Mouse (Mus musculus) forebrain, embryonic 14.5 days (tissue): ENCODE measurements around the gene Fam83f. TPM values are rescaled to one million over a fixed set of nuclear protein-coding genes. Genes with fewer than 3 reads are reported as not detected.
A peak's percentile ranks its signal among the peaks of the same experiment; 100 is the strongest.

Experiments used
- ATAC-seq: fragments of 200-750 bp; cut with Nextera tagmentation; 2 replicates; pipeline ENCODE4 v1.8.0; 2017; ENCODE audit warnings: mild to moderate bottlenecking, moderate library complexity
- DNase-seq: peaks from one replicate; pipeline ENCODE4 v3.0.0-alpha.2; 2015; ENCODE audit warnings: low spot score
- H3K27ac ChIP-seq: fragments of 300-500 bp; sonication (generic); 2 replicates; pipeline ENCODE4 v1.5.1; 2014; ENCODE audit warnings: low read depth, mild to moderate bottlenecking, control low read depth, low read length, moderate library complexity
- H3K27me3 ChIP-seq: fragments of 300-500 bp; sonication (generic); replicated peaks from 2 replicates; pipeline ENCODE4 v1.6.1; 2014; ENCODE audit warnings: low read length, control low read depth, mixed read lengths; ENCODE audit not compliant: control insufficient read depth, insufficient read depth
- H3K36me3 ChIP-seq: fragments of 300-500 bp; sonication (generic); 2 replicates; pipeline ENCODE4 v1.6.1; 2014; ENCODE audit warnings: low read length, control low read depth; ENCODE audit not compliant: control insufficient read depth, insufficient read depth
- H3K4me1 ChIP-seq: fragments of 300-500 bp; sonication (generic); 2 replicates; pipeline ENCODE4 v1.6.1; 2014; ENCODE audit warnings: antibody characterized with exemption, low read length, control low read depth; ENCODE audit not compliant: control insufficient read depth, insufficient read depth
- H3K4me2 ChIP-seq: fragments of 300-500 bp; sonication (generic); 2 replicates; pipeline ENCODE4 v1.6.1; 2014; ENCODE audit warnings: mild to moderate bottlenecking, control low read depth, low read length
- H3K4me3 ChIP-seq: fragments of 300-500 bp; sonication (generic); 2 replicates; pipeline ENCODE4 v1.5.1; 2014; ENCODE audit warnings: low read depth, low read length, control low read depth
- H3K9ac ChIP-seq: fragments of 300-500 bp; sonication (generic); 2 replicates; pipeline ENCODE4 v1.6.1; 2014; ENCODE audit warnings: mild to moderate bottlenecking, low read length, control low read depth, moderate library complexity
- H3K9me3 ChIP-seq: fragments of 300-500 bp; sonication (generic); replicated peaks from 2 replicates; pipeline ENCODE4 v1.6.1; 2016; ENCODE audit warnings: low read length, control low read depth, mixed read lengths; ENCODE audit not compliant: control insufficient read depth
- WGBS: fragments of 180-500 bp; shearing (Covaris S2); extraction: QIAGEN DNeasy Blood & Tissue Kit; methylation state at CpG from one replicate; pipeline ENCODE4 v1.1.7; 2014; 5-methylcytosine and 5-hydroxymethylcytosine counted together
- polyA plus RNA-seq: library from polyadenylated mRNA; unstranded; fragments of >200 nt; fragmentation: Nextera tagmentation; extraction: Ambion mirVana; gene quantifications from 2 replicates; pipeline ENCODE4 v1.2.1, GENCODE M21; 2014

Gene Fam83f
- not detected in 2 replicates for polyA plus RNA-seq

GRCm38 (mm10) chr15:80671295-80672252 is at the start of gene Fam83f:
Gene Fam83f (plus strand): TSS chr15:80671847.
- DNase-seq (no peak), ATAC-seq (peak; percentile 18; the same call in 1 of the 2 replicates)
- Histone ChIP-seq H3K9ac (peak within 1 kb of the TSS; percentile 56), H3K4me3 (peak within 1 kb of the TSS; percentile 33), H3K4me1 (peaks cover 6% of the 10 kb centered on the region; the same call in 1 of the 2 replicates), H3K27ac (no peak within 1 kb of the TSS), H3K9me3 (peaks cover 7% of the 10 kb centered on the region; the same call in 1 of the 2 replicates), H3K36me3 (no peaks in the 10 kb centered on the region), H3K4me2 (peak within 1 kb of the TSS; percentile 60), H3K27me3 (peaks cover 19% of the 10 kb centered on the region)
- 5% methylated on average over 83 of the region's 85 CpGs for WGBS

- Histone ChIP-seq H3K4me1 (no peaks in the 10 kb centered on the region), H3K9ac (no peak overlapping the region), H3K4me3 (no peak overlapping the region), H3K27me3 (no peaks in the 10 kb centered on the region), H3K36me3 (no peaks in the 10 kb centered on the region), H3K9me3 (no peaks in the 10 kb centered on the region), H3K27ac (peak overlapping the region; percentile 21; the same call in 1 of the 2 replicates), H3K4me2 (no peak overlapping the region)
- DNase-seq (no peak), ATAC-seq (no peak)
- 71% methylated on average over 8 of the region's 8 CpGs for WGBS
Observed at GRCm38 (mm10) chr15:80623171-80623837, 48.3 kb upstream of the Fam83f start.

- Histone ChIP-seq H3K9ac (no peak overlapping the region), H3K4me3 (no peak overlapping the region), H3K4me2 (no peak overlapping the region), H3K4me1 (no peaks in the 10 kb centered on the region), H3K9me3 (no peaks in the 10 kb centered on the region), H3K27ac (no peak overlapping the region), H3K36me3 (no peaks in the 10 kb centered on the region), H3K27me3 (no peaks in the 10 kb centered on the region)
- ATAC-seq = no peak
- DNase-seq = no peak
- WGBS = 70% methylated on average over 6 of the region's 6 CpGs
Observed at GRCm38 (mm10) chr15:80626472-80626871, 45.2 kb upstream of the Fam83f start.

- ATAC-seq = no peak
- WGBS = 79% methylated on average over 7 of the region's 7 CpGs
- H3K4me3 ChIP-seq = no peak overlapping the region
Observed at GRCm38 (mm10) chr15:80630147-80630546, 41.5 kb upstream of the Fam83f start.

GRCm38 (mm10) chr15:80630711-80631110 is 40.9 kb upstream of the Fam83f start:
- no peak overlapping the region for H3K4me2 ChIP-seq
- H3K9ac ChIP-seq = no peak overlapping the region

More at GRCm38 (mm10) chr15:80630147-80630546, 41.5 kb upstream of the Fam83f start:
- H3K36me3 ChIP-seq = no peaks in the 10 kb centered on the region
- H3K9me3 ChIP-seq = no peaks in the 10 kb centered on the region
- no peaks in the 10 kb centered on the region for H3K4me1 ChIP-seq
- H3K9ac ChIP-seq = no peak overlapping the region
- DNase-seq = no peak
- H3K27me3 ChIP-seq = no peaks in the 10 kb centered on the region
- H3K4me2 ChIP-seq = no peak overlapping the region
- no peak overlapping the region for H3K27ac ChIP-seq

GRCm38 (mm10) chr15:80631311-80631710 is 40.3 kb upstream of the Fam83f start:
- H3K27me3 ChIP-seq = no peaks in the 10 kb centered on the region
- DNase-seq = no peak
- no peak overlapping the region for H3K9ac ChIP-seq
- no peak for ATAC-seq
- no peak overlapping the region for H3K4me3 ChIP-seq
- WGBS = 71% methylated on average over 2 of the region's 2 CpGs
- no peaks in the 10 kb centered on the region for H3K9me3 ChIP-seq
- H3K27ac ChIP-seq = no peak overlapping the region
- no peak overlapping the region for H3K4me2 ChIP-seq
- no peaks in the 10 kb centered on the region for H3K4me1 ChIP-seq
- no peaks in the 10 kb centered on the region for H3K36me3 ChIP-seq

More at GRCm38 (mm10) chr15:80630711-80631110, 40.9 kb upstream of the Fam83f start:
- no peak for DNase-seq
- H3K27me3 ChIP-seq = no peaks in the 10 kb centered on the region
- H3K4me1 ChIP-seq = no peaks in the 10 kb centered on the region
- H3K9me3 ChIP-seq = no peaks in the 10 kb centered on the region
- no peak overlapping the region for H3K27ac ChIP-seq
- 60% methylated on average over 14 of the region's 14 CpGs for WGBS
- no peaks in the 10 kb centered on the region for H3K36me3 ChIP-seq
- H3K4me3 ChIP-seq = no peak overlapping the region
- ATAC-seq = no peak

GRCm38 (mm10) chr15:80632280-80632893 is 39.3 kb upstream of the Fam83f start:
- H3K4me2 ChIP-seq = no peak overlapping the region
- no peaks in the 10 kb centered on the region for H3K36me3 ChIP-seq
- DNase-seq (no peak), ATAC-seq (no peak)
- H3K4me1 ChIP-seq = no peaks in the 10 kb centered on the region
- H3K9me3 ChIP-seq = no peaks in the 10 kb centered on the region
- 93% methylated on average over 13 of the region's 13 CpGs for WGBS
- no peak overlapping the region for H3K27ac ChIP-seq
- no peak overlapping the region for H3K4me3 ChIP-seq
- H3K27me3 ChIP-seq = no peaks in the 10 kb centered on the region
- H3K9ac ChIP-seq = no peak overlapping the region

- 66% methylated on average over 11 of the region's 11 CpGs for WGBS
- Histone ChIP-seq H3K9ac (no peak overlapping the region), H3K4me1 (no peaks in the 10 kb centered on the region), H3K27ac (no peak overlapping the region), H3K9me3 (no peaks in the 10 kb centered on the region), H3K36me3 (no peaks in the 10 kb centered on the region), H3K4me3 (no peak overlapping the region), H3K4me2 (no peak overlapping the region), H3K27me3 (no peaks in the 10 kb centered on the region)
- peak; percentile 59 for DNase-seq
- ATAC-seq = no peak
Observed at GRCm38 (mm10) chr15:80634391-80635193, 37.1 kb upstream of the Fam83f start.
